Mouse (Mus musculus): ENCODE measurements around the gene Fosb. TPM values are rescaled to one million over a fixed set of nuclear protein-coding genes. Genes with fewer than 3 reads are reported as not detected.

Gene Fosb
- under 1 TPM; 0.52 to 0.86 TPM for total RNA-seq (2021)

DNA sequence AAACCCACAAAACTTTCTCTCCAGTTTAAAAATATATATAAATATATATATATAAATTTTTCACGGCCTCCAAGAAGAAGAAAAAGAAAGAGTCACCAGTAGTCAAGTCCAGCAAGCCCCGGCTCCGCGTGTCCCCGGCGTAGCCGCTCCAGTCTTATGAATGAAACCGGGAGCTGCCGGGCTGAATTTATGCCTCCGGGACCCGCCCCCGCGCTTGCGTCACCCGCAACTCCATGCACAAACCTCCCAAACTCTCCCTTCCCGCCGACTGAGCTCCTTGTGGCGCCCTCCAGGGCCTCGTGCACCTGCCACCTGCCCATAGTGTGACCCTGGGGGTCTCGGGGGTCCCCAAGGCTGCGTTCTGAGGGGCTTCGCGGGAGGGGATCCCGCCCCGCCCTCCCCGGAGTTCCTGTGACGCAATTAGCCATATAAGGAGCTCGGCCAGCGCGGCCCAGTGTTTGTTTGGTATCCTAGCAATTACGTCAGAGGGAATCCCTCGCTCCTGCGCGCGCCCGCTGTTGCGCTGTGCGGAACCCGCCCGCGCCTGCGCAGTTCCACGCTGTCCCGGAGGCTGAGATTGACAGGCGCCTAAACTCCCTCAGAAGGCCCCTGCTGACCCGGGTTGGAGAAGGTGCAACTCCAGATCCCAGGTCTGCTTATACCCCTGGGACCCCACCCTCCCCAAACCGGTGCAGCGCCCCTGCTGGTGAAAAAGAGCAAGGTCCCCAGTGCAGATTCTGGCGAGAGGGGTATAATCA, at the start of gene Fosb:
TSS of gene Fosb (minus strand) at position 168 of the 758 bp plus-strand sequence.
- peak; percentile 97 for DNase-seq

- DNase-seq, result peak; percentile 88
Observed at GRCm38 (mm10) chr7:19359299-19359891, 49.5 kb upstream of the Fosb start, which contains the start of the genes Cd3eap and Ppp1r13l. TSS of gene Cd3eap (minus strand) at chr7:19359483. TSS of gene Ppp1r13l (plus strand) at chr7:19359749.

GRCm38 (mm10) chr7:19358634-19359033, 48.8 kb upstream of the Fosb start:
- no peak for DNase-seq

GRCm38 (mm10) chr7:19357381-19358375, 47.8 kb upstream of the Fosb start:
- no peak for DNase-seq

DNA sequence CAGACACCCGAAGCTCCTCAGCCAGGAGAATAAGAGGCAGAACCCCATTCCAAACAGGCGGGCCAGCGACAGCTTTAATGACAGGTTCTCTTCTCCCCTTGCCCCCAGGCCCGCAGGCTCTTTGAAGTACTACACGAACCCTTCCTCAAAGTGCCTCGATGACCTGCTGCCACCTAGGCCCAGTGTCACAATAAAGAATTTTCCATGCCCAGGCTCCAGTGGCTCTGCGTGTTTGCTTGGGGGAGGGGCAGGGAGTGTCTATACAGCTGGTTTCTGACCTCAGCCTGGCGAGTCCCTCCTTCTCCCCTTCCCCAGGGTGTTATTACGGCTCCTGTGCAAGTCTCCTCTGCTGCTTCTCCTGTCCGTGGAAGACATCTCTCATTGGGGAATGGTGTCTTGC, 46.5 kb upstream of the Fosb start:
- DNase-seq, result no peak

DNA sequence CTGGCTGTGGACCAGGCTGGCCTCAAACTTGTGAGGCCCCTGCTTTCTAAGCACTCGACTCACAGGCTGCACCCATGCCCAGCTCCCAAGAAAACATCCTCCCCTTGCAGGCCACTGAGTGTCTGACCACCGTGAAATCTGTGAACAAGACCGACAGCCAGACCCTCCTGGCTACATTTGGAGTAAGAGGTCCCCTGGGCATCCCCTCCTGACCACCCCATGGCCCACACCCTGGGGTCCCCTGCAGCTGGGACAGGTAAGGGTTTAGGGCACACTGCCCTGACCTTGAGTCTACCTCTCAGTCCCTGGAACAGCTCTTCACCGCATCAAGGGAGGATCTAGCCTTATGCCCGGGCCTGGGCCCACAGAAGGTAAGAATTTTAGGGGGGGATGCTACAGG, 45.1 kb upstream of the Fosb start:
- DNase-seq, result no peak

DNA sequence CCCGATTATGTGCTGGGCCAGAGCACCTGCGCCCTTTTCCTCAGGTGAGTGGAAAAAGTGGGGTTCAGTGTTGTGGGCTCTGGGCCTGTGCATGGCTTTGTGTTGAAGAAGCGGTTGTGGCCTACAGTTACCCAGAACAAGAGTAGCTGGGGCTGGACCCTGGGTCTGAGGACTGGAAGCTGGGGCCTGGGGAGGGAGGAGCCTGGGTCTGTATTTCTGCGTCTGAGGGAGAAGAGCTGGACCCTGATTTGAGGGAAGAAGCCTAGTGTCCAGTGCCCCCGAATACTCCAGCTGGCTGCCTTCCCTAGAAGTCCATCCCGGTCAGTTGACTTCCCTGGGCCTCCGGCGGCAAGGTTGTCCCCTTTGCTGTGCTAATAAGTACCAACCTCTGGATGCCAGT, 40.4 kb upstream of the Fosb start:
- no peak for DNase-seq

GRCm38 (mm10) chr7:19349188-19349915, 39.5 kb upstream of the Fosb start:
- no peak for DNase-seq

- peak; percentile 93 for DNase-seq
Observed at GRCm38 (mm10) chr7:19344938-19345471, 35.2 kb upstream of the Fosb start.

DNA sequence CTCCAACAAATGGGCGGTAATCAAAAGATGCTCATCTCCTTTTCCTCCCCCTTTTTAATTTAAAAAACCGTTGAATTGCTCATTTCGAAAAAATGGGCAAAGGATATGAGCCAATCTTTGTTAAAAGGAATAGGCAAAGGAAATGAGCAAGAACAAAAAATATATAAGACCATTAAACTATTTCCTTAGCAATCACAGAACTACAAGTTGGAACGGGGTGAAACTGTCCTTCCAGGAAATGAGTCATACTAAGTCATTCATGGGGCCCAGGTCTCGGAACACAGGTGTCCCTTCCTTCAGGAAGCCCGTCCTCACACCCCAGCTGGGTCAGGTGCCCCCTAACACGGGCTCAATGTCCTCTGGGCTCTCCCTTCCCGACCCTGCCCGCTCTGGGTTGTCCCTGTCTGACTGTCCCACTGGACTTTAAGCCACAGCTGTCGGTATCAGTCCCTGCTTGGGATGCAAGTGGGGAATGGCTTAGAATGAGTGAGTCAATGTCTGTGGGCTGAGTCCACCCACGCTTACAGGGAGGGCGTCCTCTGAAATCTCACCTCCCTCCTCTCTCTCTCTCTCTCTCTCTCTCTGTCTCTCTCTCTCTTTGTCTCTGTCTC, 34.5 kb upstream of the Fosb start, which contains the start of gene Ercc1:
TSS of gene Ercc1 (plus strand) at position 542 of the 611 bp plus-strand sequence.
- DNase-seq, result no peak

DNA sequence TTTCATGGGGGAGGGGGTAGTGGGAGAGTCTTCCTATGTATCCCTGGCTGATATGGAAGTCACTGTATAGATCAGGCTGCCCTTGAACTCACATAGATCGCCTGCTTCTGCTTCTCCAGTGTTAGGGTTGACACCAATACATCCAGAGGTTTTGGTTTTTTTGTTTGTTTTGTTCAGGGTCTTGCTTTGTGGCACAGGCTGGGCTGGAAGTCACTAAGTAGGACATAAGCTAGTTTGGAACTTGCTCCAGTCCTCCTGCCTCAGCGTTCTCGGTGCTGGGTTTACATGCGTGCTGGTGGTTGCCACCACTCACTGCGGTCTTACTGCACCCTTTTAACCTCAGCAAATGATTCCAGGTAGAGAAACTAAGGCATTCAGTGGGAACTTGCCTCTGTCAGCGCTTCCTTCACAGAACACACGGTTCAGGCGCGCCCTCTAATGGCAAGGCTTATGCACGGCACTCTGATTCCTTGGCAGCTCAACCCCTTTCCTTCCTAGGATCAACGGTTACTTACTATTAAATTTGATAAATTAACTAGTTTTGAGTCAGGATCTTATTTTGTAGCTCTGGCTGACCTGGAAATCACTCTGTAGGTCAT, 33.5 kb upstream of the Fosb start:
- DNase-seq, result peak; percentile 85

- peak; percentile 94 for DNase-seq
Observed at GRCm38 (mm10) chr7:19342481-19343027, 32.7 kb upstream of the Fosb start.

GRCm38 (mm10) chr7:19341761-19342409, 32.0 kb upstream of the Fosb start:
- peak; percentile 84 for DNase-seq

- no peak for DNase-seq
Observed at GRCm38 (mm10) chr7:19341250-19341649, 31.4 kb upstream of the Fosb start.

GRCm38 (mm10) chr7:19338596-19338995, 28.7 kb upstream of the Fosb start:
- no peak for DNase-seq

- no peak for DNase-seq
Observed at GRCm38 (mm10) chr7:19338060-19338459, 28.2 kb upstream of the Fosb start.

DNA sequence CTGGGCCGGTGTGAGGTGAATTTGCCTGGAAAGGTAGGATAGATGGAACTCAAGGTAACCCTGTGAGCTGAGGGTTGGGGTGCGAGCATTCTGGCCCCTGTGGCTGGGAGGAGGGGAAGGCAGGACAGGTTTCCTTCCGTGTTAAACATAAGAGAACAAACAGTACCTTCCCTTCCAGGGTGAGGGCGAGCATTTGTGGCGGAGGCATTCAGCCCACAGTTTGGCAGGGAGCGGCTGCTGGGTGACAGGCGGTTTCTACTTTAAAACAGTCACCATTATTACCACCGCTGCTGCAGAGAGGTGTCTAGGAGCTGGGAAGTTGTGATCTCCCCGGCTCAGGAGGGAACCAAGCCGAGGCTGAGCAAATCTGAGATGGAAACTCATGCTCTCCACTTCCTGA, 27.3 kb upstream of the Fosb start:
- no peak for DNase-seq

- DNase-seq, result peak; percentile 20
Observed at GRCm38 (mm10) chr7:19335583-19335982, 25.7 kb upstream of the Fosb start.

DNA sequence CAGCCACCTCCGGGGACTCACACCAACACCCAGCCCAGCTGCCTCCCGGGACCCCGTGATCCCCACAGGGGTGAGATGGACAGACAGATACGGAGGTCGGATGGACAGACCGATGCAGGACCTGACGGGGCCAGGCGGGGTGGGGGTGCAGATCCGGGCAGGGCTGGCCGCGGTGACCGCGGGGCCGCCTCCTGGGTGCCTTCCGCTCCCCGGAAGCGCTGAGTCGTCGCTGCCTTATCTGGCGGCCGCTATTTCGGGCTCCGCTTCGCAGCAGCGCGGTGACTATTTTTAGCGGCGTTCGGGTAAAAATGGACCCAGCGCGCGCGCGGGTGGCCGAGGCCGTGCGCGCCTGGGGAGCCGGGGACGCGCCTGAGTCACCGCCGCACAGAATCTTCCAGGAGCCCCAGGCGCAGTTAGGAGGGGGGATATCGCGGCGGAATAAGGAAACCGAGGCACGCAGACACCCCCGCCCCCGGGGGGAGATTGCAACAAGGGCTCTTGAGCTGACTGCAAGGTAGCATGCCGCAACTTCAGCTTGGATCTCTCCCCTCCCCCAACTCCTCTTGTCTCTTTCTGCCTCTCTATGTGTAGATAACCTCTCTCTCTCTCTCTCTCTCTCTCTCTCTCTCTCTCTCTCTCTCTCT, 23.0 kb upstream of the Fosb start:
- DNase-seq, result peak; percentile 88
